Mouse (Mus musculus) liver, postnatal 0 days (tissue): ENCODE data around the gene Zfp663. TPM values are rescaled to one million over a fixed set of nuclear protein-coding genes. Genes with fewer than 3 reads are reported as not detected.

ENCODE experiments used
- ATAC-seq: fragments of 200-750 bp; cut with Nextera tagmentation; 2 replicates; pipeline ENCODE4 v1.8.0; 2017; ENCODE audit warnings: mild to moderate bottlenecking, moderate library complexity
- DNase-seq: peaks from one replicate; pipeline ENCODE4 v3.0.0-alpha.2; 2016
- H3K27ac ChIP-seq: fragments of 300-500 bp; sonication (generic); 2 replicates; pipeline ENCODE4 v1.5.1; 2014; ENCODE audit warnings: antibody characterized with exemption, moderate library complexity, mild to moderate bottlenecking, low read depth
- H3K27me3 ChIP-seq: fragments of 300-500 bp; sonication (generic); 2 replicates; pipeline ENCODE4 v1.6.1; 2014; ENCODE audit warnings: low read length, control low read depth, mixed read lengths; ENCODE audit not compliant: insufficient read depth
- H3K36me3 ChIP-seq: fragments of 300-500 bp; sonication (generic); replicated peaks from 2 replicates; pipeline ENCODE4 v1.6.1; 2014; ENCODE audit warnings: mild to moderate bottlenecking, control low read depth, low read length, moderate library complexity, mixed read lengths; ENCODE audit not compliant: insufficient read depth
- H3K4me1 ChIP-seq: fragments of 300-500 bp; sonication (generic); 2 replicates; pipeline ENCODE4 v1.6.1; 2014; ENCODE audit warnings: antibody characterized with exemption, mild to moderate bottlenecking, control low read depth; ENCODE audit not compliant: insufficient read depth
- H3K4me2 ChIP-seq: fragments of 300-500 bp; sonication (generic); 2 replicates; pipeline ENCODE4 v1.6.1; 2014; ENCODE audit warnings: low read depth, mild to moderate bottlenecking, low read length, moderate library complexity, mixed read lengths
- H3K4me3 ChIP-seq: fragments of 300-500 bp; sonication (generic); 2 replicates; pipeline ENCODE4 v1.5.1; 2014; ENCODE audit warnings: low read depth, low read length
- H3K9ac ChIP-seq: fragments of 300-500 bp; sonication (generic); replicated peaks from 2 replicates; pipeline ENCODE4 v1.6.1; 2014; ENCODE audit warnings: mild to moderate bottlenecking, moderate library complexity
- H3K9me3 ChIP-seq: fragments of 300-500 bp; sonication (generic); 2 replicates; pipeline ENCODE4 v1.6.1; 2016; ENCODE audit warnings: mild to moderate bottlenecking, control low read depth, low read length, mixed read lengths
- CTCF ChIP-seq: sonication (generic); IDR thresholded peaks from 2 replicates; pipeline ENCODE4 v1.5.1; 2016; ENCODE audit warnings: antibody characterized with exemption, low read depth
- EP300 ChIP-seq: IDR thresholded peaks from 2 replicates; pipeline ENCODE4 v1.6.1; 2016; ENCODE audit warnings: antibody characterized with exemption, low read depth, mild to moderate bottlenecking
- WGBS: fragments of 180-500 bp; shearing (Covaris S2); extraction: QIAGEN DNeasy Blood & Tissue Kit; methylation state at CpG from one replicate; pipeline ENCODE4 v1.1.7; 2014; ENCODE audit not compliant: insufficient replicate concordance; 5-methylcytosine and 5-hydroxymethylcytosine counted together
- polyA plus RNA-seq: library from polyadenylated mRNA; unstranded; fragments of >200 nt; fragmentation: Nextera tagmentation; extraction: Ambion mirVana; gene quantifications from 2 replicates; pipeline ENCODE4 v1.2.1, GENCODE M21; 2015

Gene Zfp663
- polyA plus RNA-seq, 1 experiment from 2014 or later = not detected

DNA sequence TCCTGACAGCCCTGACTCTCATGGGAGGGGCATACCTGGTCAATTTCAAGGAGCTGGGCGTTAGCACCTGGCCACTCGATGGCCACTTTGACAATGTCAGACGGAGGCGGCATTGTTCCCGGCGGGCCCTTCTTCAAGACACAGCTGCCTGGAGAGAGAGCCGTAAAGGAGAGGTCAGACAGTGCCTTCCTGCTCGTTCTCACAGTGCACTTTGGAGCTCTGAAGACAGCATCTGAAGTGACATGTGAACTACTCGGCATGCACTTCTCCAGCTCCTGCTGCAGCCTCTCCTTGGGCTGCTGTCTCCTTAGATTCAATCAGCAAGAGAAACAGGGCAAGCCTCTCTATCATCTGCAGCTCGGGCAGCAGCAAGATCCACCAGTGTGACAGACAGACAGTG lies 52.3 kb downstream of the Zfp663 start:
- H3K4me2 ChIP-seq = no peak overlapping the region
- TF ChIP-seq EP300 (no peak), CTCF (no peak)
- H3K36me3 ChIP-seq = peaks cover 18% of the 10 kb centered on the region
- H3K4me3 ChIP-seq = no peak overlapping the region
- no peak overlapping the region for H3K9ac ChIP-seq
- ATAC-seq = no peak
- no peak for DNase-seq
- H3K9me3 ChIP-seq = no peaks in the 10 kb centered on the region
- 89% methylated on average over 10 of the region's 10 CpGs for WGBS
- no peaks in the 10 kb centered on the region for H3K27me3 ChIP-seq
- peaks cover 40% of the 10 kb centered on the region for H3K4me1 ChIP-seq
- no peak overlapping the region for H3K27ac ChIP-seq

DNA sequence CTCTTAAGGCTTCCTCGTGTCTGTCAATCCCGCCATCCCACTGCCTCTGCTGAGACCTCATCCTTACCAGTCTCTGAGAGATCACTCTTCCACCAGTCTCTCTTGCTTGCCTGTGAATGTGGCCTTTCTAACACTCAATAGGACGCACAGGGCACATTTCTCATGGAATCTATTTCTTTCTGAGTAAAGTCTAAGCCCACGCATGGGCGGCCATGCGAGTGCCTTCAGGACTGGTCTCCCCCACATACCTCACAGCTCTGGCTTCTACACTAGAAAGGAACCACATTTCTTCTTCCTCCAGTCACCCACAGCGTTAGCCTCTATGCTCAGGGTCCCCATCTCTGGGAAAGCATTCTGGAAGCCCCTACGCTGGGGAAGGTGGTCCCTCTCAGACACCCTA lies 54.3 kb downstream of the Zfp663 start:
- no peak for DNase-seq
- ATAC-seq = no peak
- 79% methylated on average over 8 of the region's 8 CpGs for WGBS

DNA sequence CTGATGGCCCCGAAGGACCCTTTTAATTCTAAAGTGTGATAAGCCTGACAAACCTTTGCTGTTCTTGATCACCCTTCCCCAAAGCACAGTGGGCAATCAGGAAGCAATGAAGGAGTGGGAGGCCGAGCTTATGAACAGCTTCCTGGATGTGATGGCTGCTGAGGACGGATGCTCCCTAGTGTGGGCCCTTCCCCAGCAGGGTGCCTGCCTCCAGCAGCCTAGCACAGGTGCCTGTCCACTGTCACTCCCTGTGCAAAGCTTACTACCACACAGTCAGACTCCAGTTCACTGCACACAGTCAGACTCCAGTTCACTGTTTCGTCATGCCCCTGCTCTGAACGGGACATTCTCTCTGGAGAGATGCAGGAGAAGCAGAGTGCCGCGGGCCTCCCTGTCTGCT lies 56.1 kb downstream of the Zfp663 start:
- no peak overlapping the region for H3K4me3 ChIP-seq
- no peak overlapping the region for H3K9ac ChIP-seq
- no peaks in the 10 kb centered on the region for H3K27me3 ChIP-seq
- peaks cover 40% of the 10 kb centered on the region for H3K36me3 ChIP-seq
- peaks cover 4% of the 10 kb centered on the region for H3K4me1 ChIP-seq
- H3K4me2 ChIP-seq = no peak overlapping the region
- WGBS = 68% methylated on average over 7 of the region's 7 CpGs
- DNase-seq = no peak
- H3K27ac ChIP-seq = no peak overlapping the region
- ATAC-seq = no peak
- no peaks in the 10 kb centered on the region for H3K9me3 ChIP-seq
- TF ChIP-seq EP300 = no peak
- no peak for TF ChIP-seq CTCF

More for the DNA sequence above, 54.3 kb downstream of the Zfp663 start:
- peaks cover 20% of the 10 kb centered on the region for H3K4me1 ChIP-seq
- no peak overlapping the region for H3K4me3 ChIP-seq
- H3K9ac ChIP-seq = no peak overlapping the region
- H3K27ac ChIP-seq = no peak overlapping the region
- H3K36me3 ChIP-seq = peaks cover 28% of the 10 kb centered on the region
- no peak overlapping the region for H3K4me2 ChIP-seq
- TF ChIP-seq EP300 = no peak
- TF ChIP-seq CTCF = no peak
- H3K27me3 ChIP-seq = no peaks in the 10 kb centered on the region
- H3K9me3 ChIP-seq = no peaks in the 10 kb centered on the region

DNA sequence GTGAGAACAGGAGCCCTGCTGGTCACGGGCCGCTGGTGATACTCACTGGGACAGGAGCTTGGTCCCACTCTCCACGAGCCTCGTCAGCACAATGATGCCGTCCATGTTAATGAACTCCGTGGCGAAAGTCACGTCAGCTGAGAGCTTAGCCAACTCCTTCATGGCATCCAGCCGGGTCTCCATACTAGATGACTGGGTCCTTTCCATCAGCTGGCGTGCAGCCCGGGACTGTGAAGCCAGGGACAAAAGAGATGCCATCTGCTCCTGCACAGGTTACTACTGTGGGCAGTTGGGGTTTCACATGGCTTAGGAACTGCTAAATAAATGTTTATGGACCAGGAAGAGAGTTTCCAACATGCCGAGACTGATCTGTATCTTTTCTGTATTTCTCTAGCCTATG lies 57.0 kb downstream of the Zfp663 start:
- TF ChIP-seq EP300 (no peak), CTCF (no peak)
- DNase-seq (no peak), ATAC-seq (no peak)
- Histone ChIP-seq H3K27ac (no peak overlapping the region), H3K9me3 (no peaks in the 10 kb centered on the region), H3K4me3 (no peak overlapping the region), H3K36me3 (peaks cover 41% of the 10 kb centered on the region), H3K4me2 (no peak overlapping the region), H3K4me1 (no peaks in the 10 kb centered on the region; the same call in 1 of the 2 replicates), H3K9ac (no peak overlapping the region), H3K27me3 (no peaks in the 10 kb centered on the region)
- 86% methylated on average over 12 of the region's 12 CpGs for WGBS

DNA sequence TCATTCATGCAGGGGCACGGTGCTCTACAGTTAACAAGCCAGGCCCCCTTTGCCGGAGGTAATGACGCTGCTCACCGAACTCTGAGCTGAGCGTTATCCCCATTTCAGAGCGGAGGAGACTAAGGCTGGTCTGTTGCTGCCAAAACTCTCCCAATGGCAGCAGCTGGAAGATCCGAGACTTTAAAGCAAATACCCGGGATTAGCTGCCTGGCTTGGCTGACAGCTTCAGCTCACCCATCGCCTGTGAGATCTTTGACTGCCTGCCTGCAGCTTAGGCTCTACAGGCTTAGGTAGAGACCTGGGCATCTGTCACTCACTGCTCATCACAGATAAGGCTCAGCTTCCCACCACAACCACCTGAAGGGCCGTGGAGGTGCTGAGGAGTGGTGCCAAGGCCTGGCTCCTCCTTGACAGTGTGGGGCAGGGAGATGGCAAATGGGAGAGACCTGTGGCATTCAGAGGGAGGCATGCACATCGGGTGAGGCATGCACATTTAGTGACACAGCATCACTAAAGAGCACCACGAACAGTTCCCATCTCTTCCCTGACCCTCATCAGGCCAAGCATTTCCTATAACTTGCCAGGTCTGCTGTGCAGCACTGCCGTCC lies 57.6 kb downstream of the Zfp663 start:
- Histone ChIP-seq H3K36me3 (peaks cover 41% of the 10 kb centered on the region), H3K9ac (no peak overlapping the region), H3K4me2 (no peak overlapping the region), H3K27me3 (no peaks in the 10 kb centered on the region), H3K9me3 (no peaks in the 10 kb centered on the region), H3K27ac (no peak overlapping the region), H3K4me1 (no peaks in the 10 kb centered on the region; the same call in 1 of the 2 replicates), H3K4me3 (no peak overlapping the region)
- no peak for TF ChIP-seq EP300
- WGBS = 79% methylated on average over 13 of the region's 13 CpGs
- DNase-seq (no peak), ATAC-seq (no peak)

DNA sequence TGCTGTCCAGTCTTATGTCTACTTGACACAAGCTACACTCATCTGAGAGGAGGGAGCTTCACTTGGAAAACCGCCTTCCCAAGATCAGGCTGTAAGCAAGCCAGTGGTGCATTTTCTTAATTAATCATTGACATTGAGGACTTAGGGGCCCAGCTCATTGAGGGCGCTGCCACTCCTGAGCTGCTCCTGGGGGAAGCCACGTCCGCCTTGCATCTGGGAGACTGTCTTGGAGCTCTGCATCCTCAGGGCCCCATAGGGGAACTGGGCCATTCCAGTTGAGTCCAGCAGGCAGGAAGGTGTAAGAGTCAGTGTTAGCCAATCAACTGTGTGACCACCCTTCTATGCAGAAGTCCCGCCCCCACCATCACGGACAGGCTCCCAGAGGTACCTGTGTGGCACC lies 60.7 kb downstream of the Zfp663 start:
- WGBS = 84% methylated on average over 6 of the region's 6 CpGs
- H3K36me3 ChIP-seq = peaks cover 38% of the 10 kb centered on the region
- no peaks in the 10 kb centered on the region for H3K27me3 ChIP-seq
- peaks cover 3% of the 10 kb centered on the region for H3K4me1 ChIP-seq
- ATAC-seq (no peak), DNase-seq (no peak)
- H3K4me3 ChIP-seq = no peak overlapping the region
- H3K9ac ChIP-seq = no peak overlapping the region
- H3K27ac ChIP-seq = no peak overlapping the region
- no peaks in the 10 kb centered on the region for H3K9me3 ChIP-seq
- no peak overlapping the region for H3K4me2 ChIP-seq
- no peak for TF ChIP-seq CTCF
- TF ChIP-seq EP300 = no peak
